ENCODE assay signal across 9 mouse cellular contexts in genomic region chr10:94905689-94906473, GRCm38 (mm10). TPM values are rescaled to one million over a fixed set of nuclear protein-coding genes. Genes with fewer than 3 reads are reported as not detected.
DNase-seq lines count a peak whose midpoint lies in the region; ATAC-seq lines count a peak whose summit lies in the region.
"Had no signal": no experiment of that assay in that cellular context is flagged by ENCODE, and none has a peak within 500 bp of the region (broad histone marks: within the 10 kb centered on the region; RNA-seq: fewer than 3 reads in every experiment).

No protein-coding gene starts in this region.

- intact Hi-C loops in left cerebral cortex, postnatal 14 days (cut with DNase I), result loop anchor here (1.0 kb wide), 1 partner anchor 36 kb away; no protein-coding TSS in a partner anchor

- ATAC-seq in kidney, embryonic 14.5 days (ENCODE audit: low FRiP score, low TSS enrichment), result peak; percentile 75; the same call in 1 of the 2 replicates
- peak; percentile 95 for ATAC-seq in hindbrain, embryonic 11.5 days (ENCODE audit: low FRiP score)

- no peak overlapping the region for H3K4me2 ChIP-seq in kidney, embryonic 14.5 days (replicated peaks; ENCODE audit: low read depth, low read length)
- peak overlapping the region; percentile 18; the same call in 1 of the 2 replicates for H3K4me2 ChIP-seq in hindbrain, embryonic 11.5 days (replicated peaks; ENCODE audit: low read depth, low read length)

- no peak for DNase-seq in kidney, adult 9 months
- DNase-seq in cerebellum, postnatal 4 days (ENCODE audit: low spot score in 2 of 2), result peak; percentile 29 to 60
- DNase-seq in hindbrain, embryonic 11.5 days (ENCODE audit: low spot score), result peak; percentile 77
- peak; percentile 81 to 93 for DNase-seq in left cerebral cortex, postnatal 14 days (ENCODE audit: low spot score in 2 of 2)
- peak; percentile 84 for DNase-seq in right cerebral cortex, adult 18-20 months
- no peak for DNase-seq in thymus, postnatal 25 days
- DNase-seq in heart, adult 9 months (ENCODE audit: low spot score in 2 of 2), result no peak

- H3K27me3 ChIP-seq in kidney, embryonic 14.5 days (ENCODE audit: control insufficient read depth, insufficient read depth, low read length), result no peaks in the 10 kb centered on the region
- no peaks in the 10 kb centered on the region for H3K27me3 ChIP-seq in hindbrain, embryonic 11.5 days (ENCODE audit: control insufficient read depth, insufficient read depth, low read length)

- peaks cover 4% of the 10 kb centered on the region; the same call in 1 of the 2 replicates for H3K4me1 ChIP-seq in kidney, embryonic 14.5 days (ENCODE audit: control insufficient read depth, insufficient read depth, low read length)
- peaks cover 5% of the 10 kb centered on the region; the same call in 1 of the 2 replicates for H3K4me1 ChIP-seq in hindbrain, embryonic 11.5 days (replicated peaks; ENCODE audit: control insufficient read depth, insufficient read depth, low read length)

- no peak overlapping the region for H3K27ac ChIP-seq in kidney, embryonic 14.5 days (ENCODE audit: low read depth, low read length)
- H3K27ac ChIP-seq in hindbrain, embryonic 11.5 days (ENCODE audit: low read depth, low read length), result no peak overlapping the region

- WGBS in kidney, embryonic 14.5 days, result 23% methylated on average over 21 of the region's 21 CpGs
- WGBS in hindbrain, embryonic 11.5 days, result 39% methylated on average over 21 of the region's 21 CpGs

- no peak overlapping the region for H3K9ac ChIP-seq in kidney, embryonic 14.5 days (ENCODE audit: low read depth, low read length)
- no peak overlapping the region for H3K9ac ChIP-seq in hindbrain, embryonic 11.5 days (ENCODE audit: low read depth, low read length)

- no peaks in the 10 kb centered on the region for H3K9me3 ChIP-seq in kidney, embryonic 14.5 days (ENCODE audit: control insufficient read depth, low read length)
- H3K9me3 ChIP-seq in hindbrain, embryonic 11.5 days (ENCODE audit: control insufficient read depth, low read length), result no peaks in the 10 kb centered on the region
- H3K9me3 ChIP-seq: G1E had no signal

- H3K4me3 ChIP-seq in kidney, embryonic 14.5 days (ENCODE audit: low read length), result no peak overlapping the region
- no peak overlapping the region for H3K4me3 ChIP-seq in hindbrain, embryonic 11.5 days (ENCODE audit: low read depth, low read length)

- H3K36me3 ChIP-seq in kidney, embryonic 14.5 days (ENCODE audit: control insufficient read depth, insufficient read depth, low read length), result no peaks in the 10 kb centered on the region
- no peaks in the 10 kb centered on the region for H3K36me3 ChIP-seq in hindbrain, embryonic 11.5 days (ENCODE audit: control insufficient read depth, insufficient read depth, low read length)

RNA-seq across cellular contexts. Expression of gene Plxnc1, which starts 38.8 kb away (rescaled TPM):
- polyA plus RNA-seq in kidney, embryonic 14.5 days (2014; fragmentation: Nextera tagmentation; extraction: Ambion mirVana), result 2.3 and 3.9 TPM in 2 replicates
- polyA plus RNA-seq in hindbrain, embryonic 11.5 days (2014; fragmentation: Nextera tagmentation; extraction: Ambion mirVana), result 3.3 and 4.5 TPM in 2 replicates
- total RNA-seq in left cerebral cortex, postnatal 14 days (2021), result 10 to 100 TPM; 39.2 to 40.9 TPM

Comparison
In these comparisons a context has a peak if more than half of its experiments do, and no peak if none do; other contexts are left out.
1. DNase-seq: peak in cerebellum, postnatal 4 days (2 of 2), hindbrain, embryonic 11.5 days (single experiment), left cerebral cortex, postnatal 14 days (2 of 2) and right cerebral cortex, adult 18-20 months (single experiment); none in kidney, adult 9 months (single experiment), thymus, postnatal 25 days (single experiment) and heart, adult 9 months (0 of 2).